Mouse (Mus musculus) small intestine, adult 2 months (tissue): ENCODE measurements at regions not wholly inside any gene's neighbourhood (a gene's known extent, or its start where the extent isn't known, plus 50 kb on each side); places are given as distances from the start of the nearest gene placed in this dataset.

Source experiments
- CTCF ChIP-seq: fragments of 200-500 bp; IDR thresholded peaks from 2 replicates; pipeline ENCODE4 v1.5.1; 2012; ENCODE audit warnings: low read depth, mild to moderate bottlenecking, control low read depth, inconsistent platforms, low read length, moderate library complexity, mixed read lengths; ENCODE audit not compliant: insufficient replicate concordance, insufficient read length; ENCODE audit errors: extremely low read depth
- POLR2A ChIP-seq: fragments of 200-500 bp; IDR thresholded peaks from 2 replicates; pipeline ENCODE4 v1.6.1; 2012; ENCODE audit warnings: low read depth, mild to moderate bottlenecking, control low read depth, inconsistent platforms, low read length, moderate library complexity

DNA sequence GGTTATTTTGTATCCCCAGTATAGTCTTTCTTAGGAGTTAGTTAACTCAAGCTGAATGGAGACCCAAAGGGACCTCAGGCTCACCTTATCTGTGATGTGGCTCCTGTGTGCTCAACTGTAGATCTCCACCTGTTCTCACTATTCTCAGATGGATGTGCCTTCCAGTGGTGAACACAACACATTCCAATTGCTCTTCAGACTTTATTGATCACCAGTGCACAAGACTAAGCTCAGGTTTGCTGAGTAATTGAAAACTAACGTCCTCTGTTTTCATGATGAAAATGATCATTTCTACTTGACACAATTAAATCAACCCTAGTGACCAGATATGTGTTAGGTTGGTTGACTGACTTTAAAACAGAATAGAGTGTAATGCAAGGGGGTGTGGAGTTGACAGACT, 495.4 kb upstream of the Mon1b start:
- TF ChIP-seq POLR2A (no peak), CTCF (no peak)
